In the genomic region with DNA sequence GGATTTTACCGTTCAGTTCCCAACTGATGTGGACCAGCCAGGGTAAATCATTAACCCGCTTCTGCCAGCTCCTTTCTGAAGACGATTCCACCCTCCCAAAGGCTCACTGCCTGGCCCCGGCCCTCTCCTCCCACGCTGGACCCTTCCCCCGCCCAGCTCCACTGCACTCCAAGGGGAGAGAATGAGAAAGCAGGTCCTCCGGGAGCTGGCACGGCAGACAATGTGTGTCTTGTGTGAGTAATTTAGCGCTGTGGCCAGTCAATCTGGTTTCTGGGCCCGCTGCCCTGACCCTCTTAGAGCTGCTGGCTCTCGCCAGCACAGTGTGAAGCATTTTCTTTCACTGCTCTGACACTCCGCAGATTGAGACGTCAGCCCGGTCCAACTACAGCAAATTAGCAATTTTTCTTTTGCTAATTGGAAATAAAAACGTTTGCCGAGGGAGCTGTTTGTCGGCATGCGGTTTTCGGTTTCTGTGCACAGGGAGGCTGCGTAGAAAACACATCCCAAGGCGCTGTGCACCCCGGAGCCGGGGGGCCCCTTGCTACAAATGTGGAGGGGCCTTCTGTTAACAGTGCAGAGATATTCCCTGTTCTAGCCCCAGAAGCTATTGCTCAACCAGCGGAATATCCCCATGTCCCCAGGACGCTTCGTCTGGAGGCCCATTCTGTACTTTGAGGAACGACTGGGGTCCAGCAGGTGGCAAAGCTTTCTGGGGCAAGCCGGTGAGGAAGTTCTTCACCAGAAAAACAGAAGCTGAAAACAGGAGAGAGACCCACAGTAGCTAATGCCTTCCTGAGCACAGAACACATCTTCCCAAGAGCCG, we compare ENCODE assay signal across 8 mouse cellular contexts.
DNase-seq lines count a peak whose midpoint lies in the region; ATAC-seq lines count a peak whose summit lies in the region.

No protein-coding gene starts in this region.

- ATAC-seq in forebrain, embryonic 13.5 days, result peak; percentile 88
- 0 out of 2 replicates have a peak, but pooled peaks have one; percentile 13 for ATAC-seq in heart, embryonic 14.5 days (ENCODE audit: insufficient number of reproducible peaks, insufficient read depth, low FRiP score, low read depth)
- ATAC-seq in kidney, embryonic 16.5 days (ENCODE audit: low FRiP score, low TSS enrichment), result peak; percentile 85
- ATAC-seq in limb, embryonic 11.5 days (ENCODE audit: insufficient number of reproducible peaks, low FRiP score, low TSS enrichment, low read depth), result no peak
- ATAC-seq in midbrain, embryonic 12.5 days (ENCODE audit: low FRiP score, low read depth), result peak; percentile 68
- peak; percentile 53 for ATAC-seq in stomach, embryonic 16.5 days (ENCODE audit: insufficient read depth, low FRiP score)

- H3K27me3 ChIP-seq in forebrain, embryonic 13.5 days, result peaks cover 19% of the 10 kb centered on the region
- H3K27me3 ChIP-seq in heart, embryonic 14.5 days (ENCODE audit: control insufficient read depth, insufficient read depth, low read length), result no peaks in the 10 kb centered on the region
- H3K27me3 ChIP-seq in kidney, embryonic 16.5 days (ENCODE audit: insufficient read depth, low read length), result peaks cover 53% of the 10 kb centered on the region
- no peaks in the 10 kb centered on the region for H3K27me3 ChIP-seq in limb, embryonic 11.5 days (ENCODE audit: control insufficient read depth, insufficient read depth, low read length)
- peaks cover 94% of the 10 kb centered on the region for H3K27me3 ChIP-seq in midbrain, embryonic 12.5 days
- no peaks in the 10 kb centered on the region for H3K27me3 ChIP-seq in stomach, embryonic 16.5 days (ENCODE audit: control insufficient read depth, insufficient read depth, low read length)

- DNase-seq in cerebellum, adult 9-10 months, result peak; percentile 76
- peak; percentile 50 for DNase-seq in limb, embryonic 11.5 days (ENCODE audit: low spot score)
- DNase-seq in spleen, postnatal 4 days (ENCODE audit: low spot score in 2 of 2), result no peak

- no peak overlapping the region; the same call in 1 of the 2 replicates for H3K4me3 ChIP-seq in forebrain, embryonic 13.5 days
- no peak overlapping the region for H3K4me3 ChIP-seq in heart, embryonic 14.5 days (ENCODE audit: control insufficient read depth in 1 of 2, insufficient read depth in 1 of 2, low read depth in 1 of 2, low read length in 2 of 2)
- H3K4me3 ChIP-seq in kidney, embryonic 16.5 days (ENCODE audit: low read length), result no peak overlapping the region
- no peak overlapping the region for H3K4me3 ChIP-seq in limb, embryonic 11.5 days (ENCODE audit: low read depth, low read length)
- no peak overlapping the region for H3K4me3 ChIP-seq in midbrain, embryonic 12.5 days
- peak overlapping the region; percentile 4; the same call in 1 of the 2 replicates for H3K4me3 ChIP-seq in stomach, embryonic 16.5 days (replicated peaks; ENCODE audit: low read length)

- no peaks in the 10 kb centered on the region for H3K36me3 ChIP-seq in forebrain, embryonic 13.5 days (ENCODE audit: poor library complexity, severe bottlenecking)
- H3K36me3 ChIP-seq in heart, embryonic 14.5 days (ENCODE audit: control insufficient read depth, insufficient read depth, low read length), result no peaks in the 10 kb centered on the region
- H3K36me3 ChIP-seq in kidney, embryonic 16.5 days (ENCODE audit: insufficient read depth, low read length), result no peaks in the 10 kb centered on the region
- no peaks in the 10 kb centered on the region for H3K36me3 ChIP-seq in limb, embryonic 11.5 days (ENCODE audit: control insufficient read depth, insufficient read depth, low read length)
- H3K36me3 ChIP-seq in midbrain, embryonic 12.5 days, result no peaks in the 10 kb centered on the region
- no peaks in the 10 kb centered on the region for H3K36me3 ChIP-seq in stomach, embryonic 16.5 days (ENCODE audit: control insufficient read depth, insufficient read depth, low read length)

- peak overlapping the region; percentile 93 for H3K27ac ChIP-seq in forebrain, embryonic 13.5 days
- peak overlapping the region; percentile 35 to 77 for H3K27ac ChIP-seq in heart, embryonic 14.5 days (replicated peaks in 1 of 2; ENCODE audit: control insufficient read depth in 1 of 2, insufficient read depth in 1 of 2, low read depth in 2 of 2, low read length in 2 of 2)
- peak overlapping the region; percentile 73 for H3K27ac ChIP-seq in kidney, embryonic 16.5 days (ENCODE audit: low read length)
- no peak overlapping the region for H3K27ac ChIP-seq in limb, embryonic 11.5 days (replicated peaks; ENCODE audit: low read depth, low read length)
- peak overlapping the region; percentile 55 for H3K27ac ChIP-seq in midbrain, embryonic 12.5 days (replicated peaks)
- peak overlapping the region; percentile 82 for H3K27ac ChIP-seq in stomach, embryonic 16.5 days (ENCODE audit: low read length)

- peak overlapping the region; percentile 52 for H3K9ac ChIP-seq in forebrain, embryonic 13.5 days
- H3K9ac ChIP-seq in heart, embryonic 14.5 days (ENCODE audit: low read length), result peak overlapping the region; percentile 44
- H3K9ac ChIP-seq in kidney, embryonic 16.5 days (replicated peaks; ENCODE audit: low read length), result peak overlapping the region; percentile 6; the same call in 1 of the 2 replicates
- no peak overlapping the region for H3K9ac ChIP-seq in limb, embryonic 11.5 days (ENCODE audit: low read length)
- 0 out of 2 replicates have a peak overlapping the region, but pooled peaks have one; percentile 4 for H3K9ac ChIP-seq in midbrain, embryonic 12.5 days (replicated peaks)
- H3K9ac ChIP-seq in stomach, embryonic 16.5 days (ENCODE audit: low read length), result peak overlapping the region; percentile 52

- no peaks in the 10 kb centered on the region for H3K9me3 ChIP-seq in forebrain, embryonic 13.5 days (replicated peaks)
- no peaks in the 10 kb centered on the region for H3K9me3 ChIP-seq in heart, embryonic 14.5 days (ENCODE audit: control insufficient read depth, low read length)
- no peaks in the 10 kb centered on the region for H3K9me3 ChIP-seq in kidney, embryonic 16.5 days (ENCODE audit: low read length)
- H3K9me3 ChIP-seq in limb, embryonic 11.5 days (ENCODE audit: control insufficient read depth, low read length), result no peaks in the 10 kb centered on the region
- H3K9me3 ChIP-seq in midbrain, embryonic 12.5 days, result no peaks in the 10 kb centered on the region
- H3K9me3 ChIP-seq in stomach, embryonic 16.5 days (replicated peaks; ENCODE audit: control insufficient read depth, low read length), result no peaks in the 10 kb centered on the region

- 6% methylated on average over 29 of the region's 29 CpGs for WGBS in forebrain, embryonic 13.5 days
- 44% methylated on average over 29 of the region's 29 CpGs for WGBS in heart, embryonic 14.5 days
- 30% methylated on average over 29 of the region's 29 CpGs for WGBS in kidney, embryonic 16.5 days
- 46% methylated on average over 29 of the region's 29 CpGs for WGBS in limb, embryonic 11.5 days
- 26% methylated on average over 29 of the region's 29 CpGs for WGBS in midbrain, embryonic 12.5 days
- 27% methylated on average over 29 of the region's 29 CpGs for WGBS in stomach, embryonic 16.5 days

- peak overlapping the region; percentile 49 for H3K4me2 ChIP-seq in forebrain, embryonic 13.5 days
- H3K4me2 ChIP-seq in heart, embryonic 14.5 days (ENCODE audit: low read length), result peak overlapping the region; percentile 41
- H3K4me2 ChIP-seq in kidney, embryonic 16.5 days (replicated peaks; ENCODE audit: low read depth, low read length), result peak overlapping the region; percentile 21
- no peak overlapping the region for H3K4me2 ChIP-seq in limb, embryonic 11.5 days (ENCODE audit: low read depth, severe bottlenecking)
- peak overlapping the region; percentile 26 for H3K4me2 ChIP-seq in midbrain, embryonic 12.5 days (replicated peaks)
- H3K4me2 ChIP-seq in stomach, embryonic 16.5 days (ENCODE audit: low read depth, low read length), result peak overlapping the region; percentile 22

- peaks cover 90% of the 10 kb centered on the region for H3K4me1 ChIP-seq in forebrain, embryonic 13.5 days
- peaks cover 64 to 83% of the 10 kb centered on the region in 2 experiments for H3K4me1 ChIP-seq in heart, embryonic 14.5 days (ENCODE audit: control insufficient read depth in 2 of 2, insufficient read depth in 2 of 2, low read length in 2 of 2)
- peaks cover 65% of the 10 kb centered on the region for H3K4me1 ChIP-seq in kidney, embryonic 16.5 days (ENCODE audit: insufficient read depth, low read length)
- peaks cover 51% of the 10 kb centered on the region for H3K4me1 ChIP-seq in limb, embryonic 11.5 days (ENCODE audit: control insufficient read depth, insufficient read depth, low read length)
- H3K4me1 ChIP-seq in midbrain, embryonic 12.5 days, result peaks cover 86% of the 10 kb centered on the region
- H3K4me1 ChIP-seq in stomach, embryonic 16.5 days (ENCODE audit: control insufficient read depth, insufficient read depth, low read length), result peaks cover 72% of the 10 kb centered on the region

Comparison
In these comparisons a context has a peak if more than half of its experiments do, and no peak if none do; other contexts are left out.
1. DNase-seq: peak in cerebellum, adult 9-10 months (single experiment) and limb, embryonic 11.5 days (single experiment); none in spleen, postnatal 4 days (0 of 2).